Mouse (Mus musculus): Measurements from ENCODE around the gene Arhgap15. TPM values are rescaled to one million over a fixed set of nuclear protein-coding genes. Genes with fewer than 3 reads are reported as not detected.

Arhgap15 gene
- total and polyA plus RNA-seq, 3 experiments, result 1.5 to 2.8 TPM; not detected in 1

DNA sequence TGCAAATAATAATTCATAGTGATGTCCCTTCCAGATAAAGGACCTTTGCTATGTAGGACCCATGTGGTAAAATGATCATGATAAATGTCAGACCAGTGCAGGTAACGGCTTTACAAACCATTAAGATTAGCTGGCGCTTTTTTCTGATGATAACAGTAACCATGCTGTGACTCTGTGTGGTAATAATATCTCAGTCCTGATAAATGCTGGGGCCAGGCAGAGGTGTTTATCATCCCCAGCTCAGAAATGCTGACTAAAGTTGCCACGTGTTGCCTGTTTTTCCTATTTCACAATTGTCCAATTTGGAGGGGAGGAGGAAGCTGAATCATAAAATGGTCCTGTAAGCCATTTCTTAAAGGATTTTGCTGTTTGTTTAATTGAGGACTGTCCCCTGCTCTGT, 564.9 kb downstream of the Arhgap15 start:
- Histone ChIP-seq H3K9ac (ENCODE audit: control insufficient read depth, low read depth, low read length, poor library complexity, severe bottlenecking) (peak overlapping the region; percentile 54), H3K9me3 (replicated peaks; ENCODE audit: insufficient read depth, low read length) (no peaks in the 10 kb centered on the region), H3K27me3 (ENCODE audit: control insufficient read depth in 1 of 2, insufficient read depth in 2 of 2, low read length in 2 of 2) (no peaks in the 10 kb centered on the region), H3K4me3 (ENCODE audit: control insufficient read depth in 1 of 2, insufficient read depth in 1 of 2, low read depth in 2 of 2, low read length in 2 of 2) (no peak overlapping the region), H3K27ac (ENCODE audit: control insufficient read depth, low read depth, low read length) (peak overlapping the region; percentile 98), H3K36me3 (ENCODE audit: control insufficient read depth in 1 of 2, insufficient read depth in 2 of 2, low read length in 2 of 2) (peaks cover 0 to 30% of the 10 kb centered on the region in 2 experiments; a peak in 2 of 4 replicates), H3K79me2 (ENCODE audit: control insufficient read depth, insufficient read depth, low read length, poor library complexity) (no peaks in the 10 kb centered on the region), H3K4me1 (ENCODE audit: control insufficient read depth in 1 of 2, insufficient read depth in 2 of 2, low read length in 2 of 2) (peaks cover 13 to 21% of the 10 kb centered on the region in 2 experiments)
- peak; percentile 82 for DNase-seq (ENCODE audit: low read depth, low spot score)
- no peak for TF ChIP-seq E2F4 (IDR thresholded peaks at IDR 0.05; ENCODE audit: borderline replicate concordance, low read depth, low read length)
- no peak for TF ChIP-seq RAD21 (IDR thresholded peaks at IDR 0.05; ENCODE audit: low read depth, low read length)
- no peak for TF ChIP-seq KAT2A (conservative IDR thresholded peaks at IDR 0.05; ENCODE audit: low read depth, low read length)
- peak; percentile 84 for TF ChIP-seq MYB (IDR thresholded peaks at IDR 0.05; ENCODE audit: low read depth, low read length)
- no peak for TF ChIP-seq ZMIZ1 (IDR thresholded peaks at IDR 0.05; ENCODE audit: low read depth, low read length)
- TF ChIP-seq UBTF (IDR thresholded peaks at IDR 0.05; ENCODE audit: borderline replicate concordance, insufficient read depth, low read depth, low read length), result no peak
- TF ChIP-seq POLR2AphosphoS2 (IDR thresholded peaks at IDR 0.05; ENCODE audit: low read length), result no peak
- peak; percentile 92 for TF ChIP-seq TCF12 (IDR thresholded peaks at IDR 0.05; ENCODE audit: low read depth, low read length)
- 0 out of 2 replicates have a peak, but pooled peaks have one; percentile 1 for TF ChIP-seq SMC3 (IDR thresholded peaks at IDR 0.05; ENCODE audit: low read depth, low read length)
- TF ChIP-seq RCOR1 (IDR thresholded peaks at IDR 0.05; ENCODE audit: low read depth, low read length), result peak; percentile 84
- peak; percentile 85 for TF ChIP-seq USF1 (IDR thresholded peaks at IDR 0.05; ENCODE audit: low read depth, low read length)
- TF ChIP-seq ETS1 (IDR thresholded peaks at IDR 0.05; ENCODE audit: low read depth, low read length), result peak; percentile 95
- no peak for TF ChIP-seq MAZ (IDR thresholded peaks at IDR 0.05; ENCODE audit: low read depth, low read length)
- no peak for TF ChIP-seq CHD1 (IDR thresholded peaks at IDR 0.05; ENCODE audit: low read depth, low read length)
- TF ChIP-seq CTCF (IDR thresholded peaks at IDR 0.05 in 2 of 3, conservative IDR thresholded peaks at IDR 0.05 in 1 of 3; ENCODE audit: control insufficient read depth in 1 of 3, insufficient read depth in 1 of 3, low read depth in 2 of 3, low read length in 3 of 3, poor library complexity in 1 of 3, severe bottlenecking in 1 of 3), result no peak
- peak; percentile 84 for TF ChIP-seq MAFK (IDR thresholded peaks at IDR 0.05; ENCODE audit: borderline replicate concordance, low read depth, low read length)
- peak; percentile 97 for TF ChIP-seq SIN3A (IDR thresholded peaks at IDR 0.05; ENCODE audit: low read length)
- TF ChIP-seq BHLHE40 (IDR thresholded peaks at IDR 0.05; ENCODE audit: borderline replicate concordance, low read depth, low read length), result peak; percentile 85
- TF ChIP-seq GATA1 (IDR thresholded peaks at IDR 0.05; ENCODE audit: low read depth, low read length), result peak; percentile 96
- TF ChIP-seq POLR2A (IDR thresholded peaks at IDR 0.05; ENCODE audit: control insufficient read depth in 1 of 2, insufficient read depth in 1 of 2, low read depth in 1 of 2, low read length in 2 of 2, poor library complexity in 1 of 2), result no peak
- TF ChIP-seq EP300 (IDR thresholded peaks at IDR 0.05; ENCODE audit: low read depth in 1 of 2, low read length in 2 of 2), result peak; percentile 94 to 97
- TF ChIP-seq NRF1 (IDR thresholded peaks at IDR 0.05; ENCODE audit: insufficient read depth, low read depth, low read length, poor library complexity, severe bottlenecking), result no peak
- TF ChIP-seq USF2 (IDR thresholded peaks at IDR 0.05; ENCODE audit: borderline replicate concordance in 1 of 2, insufficient read depth in 1 of 2, low read depth in 1 of 2, low read length in 2 of 2), result 0 out of 4 replicates have a peak, but pooled peaks of 1 of the 2 experiments have one; percentile 9
- TF ChIP-seq MYC (IDR thresholded peaks at IDR 0.05; ENCODE audit: low read depth, low read length), result peak; percentile 98
- TF ChIP-seq TBP (IDR thresholded peaks at IDR 0.05; ENCODE audit: low read depth, low read length), result 0 out of 2 replicates have a peak, but pooled peaks have one; percentile 48
- no peak for TF ChIP-seq ZC3H11A (IDR thresholded peaks at IDR 0.05; ENCODE audit: low read depth, low read length)
- TF ChIP-seq ELF1 (IDR thresholded peaks at IDR 0.05; ENCODE audit: low read depth, low read length), result no peak
- TF ChIP-seq ZKSCAN1 (IDR thresholded peaks at IDR 0.05; ENCODE audit: low read depth, low read length), result no peak
- TF ChIP-seq MEF2A (IDR thresholded peaks at IDR 0.05; ENCODE audit: extremely low read depth, insufficient replicate concordance, low read depth, low read length, poor library complexity, severe bottlenecking), result peak; percentile 11; the same call in 1 of the 2 replicates
- TF ChIP-seq TAL1 (IDR thresholded peaks at IDR 0.05; ENCODE audit: low read length), result no peak
- TF ChIP-seq POLR2AphosphoS5 (IDR thresholded peaks at IDR 0.05; ENCODE audit: borderline replicate concordance, low read depth, low read length), result no peak
- peak; percentile 97 for TF ChIP-seq MAX (IDR thresholded peaks at IDR 0.05; ENCODE audit: low read length)
- no peak for TF ChIP-seq CHD2 (IDR thresholded peaks at IDR 0.05; ENCODE audit: low read length)
- no peak for TF ChIP-seq ZNF384 (IDR thresholded peaks at IDR 0.05; ENCODE audit: low read depth, low read length)
- 0 out of 2 replicates have a peak, but pooled peaks have one; percentile 11 for TF ChIP-seq HCFC1 (IDR thresholded peaks at IDR 0.05; ENCODE audit: low read depth, low read length)
- no peak for TF ChIP-seq NELFE (IDR thresholded peaks at IDR 0.05; ENCODE audit: low read depth, low read length)
- peak; percentile 94 for TF ChIP-seq MXI1 (IDR thresholded peaks at IDR 0.05; ENCODE audit: low read depth, low read length)
